Mouse (Mus musculus): ENCODE data around the gene B3galt1. TPM values are rescaled to one million over a fixed set of nuclear protein-coding genes. Genes with fewer than 3 reads are reported as not detected.

The B3galt1 gene
- total RNA-seq, 2 experiments from 2014 or later, result not detected

GRCm38 (mm10) chr2:68021541-68022152, 456.0 kb downstream of the B3galt1 start:
- ATAC-seq (replicated peaks; ENCODE audit: low FRiP score, poor library complexity, severe bottlenecking), result no peak

GRCm38 (mm10) chr2:68028811-68029210, 463.1 kb downstream of the B3galt1 start:
- no peak for ATAC-seq (replicated peaks; ENCODE audit: low FRiP score, poor library complexity, severe bottlenecking)

- no peak for ATAC-seq (replicated peaks; ENCODE audit: low FRiP score, poor library complexity, severe bottlenecking)
Measured at GRCm38 (mm10) chr2:68034711-68035110, 469.0 kb downstream of the B3galt1 start.

GRCm38 (mm10) chr2:68040752-68041151, 475.1 kb downstream of the B3galt1 start:
- no peak for ATAC-seq (replicated peaks; ENCODE audit: low FRiP score, poor library complexity, severe bottlenecking)

GRCm38 (mm10) chr2:68052481-68052880, 486.8 kb downstream of the B3galt1 start:
- ATAC-seq (replicated peaks; ENCODE audit: low FRiP score, poor library complexity, severe bottlenecking), result no peak

- ATAC-seq (replicated peaks; ENCODE audit: low FRiP score, poor library complexity, severe bottlenecking), result no peak
Measured at GRCm38 (mm10) chr2:68053243-68053642, 487.6 kb downstream of the B3galt1 start.

GRCm38 (mm10) chr2:68061341-68061740, 495.7 kb downstream of the B3galt1 start:
- no peak for ATAC-seq (replicated peaks; ENCODE audit: low FRiP score, poor library complexity, severe bottlenecking)

GRCm38 (mm10) chr2:68079426-68080360, 514.0 kb downstream of the B3galt1 start:
- ATAC-seq (replicated peaks; ENCODE audit: low FRiP score, poor library complexity, severe bottlenecking), result no peak

GRCm38 (mm10) chr2:68080872-68081280, 515.2 kb downstream of the B3galt1 start:
- no peak for ATAC-seq (replicated peaks; ENCODE audit: low FRiP score, poor library complexity, severe bottlenecking)

- no peak for ATAC-seq (replicated peaks; ENCODE audit: low FRiP score, poor library complexity, severe bottlenecking)
Measured at GRCm38 (mm10) chr2:68084483-68084882, 518.8 kb downstream of the B3galt1 start.

- ATAC-seq (replicated peaks; ENCODE audit: low FRiP score, poor library complexity, severe bottlenecking), result no peak
Measured at GRCm38 (mm10) chr2:68086101-68086500, 520.4 kb downstream of the B3galt1 start.

- no peak for ATAC-seq (replicated peaks; ENCODE audit: low FRiP score, poor library complexity, severe bottlenecking)
Measured at GRCm38 (mm10) chr2:68091559-68091958, 525.9 kb downstream of the B3galt1 start.

GRCm38 (mm10) chr2:68104641-68105040, 539.0 kb downstream of the B3galt1 start:
- ATAC-seq (replicated peaks; ENCODE audit: low FRiP score, poor library complexity, severe bottlenecking), result no peak

- ATAC-seq (replicated peaks; ENCODE audit: low FRiP score, poor library complexity, severe bottlenecking), result no peak
Measured at GRCm38 (mm10) chr2:68118076-68118475, 552.4 kb downstream of the B3galt1 start.

GRCm38 (mm10) chr2:68124751-68125150, 559.1 kb downstream of the B3galt1 start:
- no peak for ATAC-seq (replicated peaks; ENCODE audit: low FRiP score, poor library complexity, severe bottlenecking)

- no peak for ATAC-seq (replicated peaks; ENCODE audit: low FRiP score, poor library complexity, severe bottlenecking)
Measured at GRCm38 (mm10) chr2:68141094-68141493, 575.4 kb downstream of the B3galt1 start.

GRCm38 (mm10) chr2:68143292-68143691, 577.6 kb downstream of the B3galt1 start:
- ATAC-seq (replicated peaks; ENCODE audit: low FRiP score, poor library complexity, severe bottlenecking), result no peak

- no peak for ATAC-seq (replicated peaks; ENCODE audit: low FRiP score, poor library complexity, severe bottlenecking)
Measured at GRCm38 (mm10) chr2:68159751-68160150, 594.1 kb downstream of the B3galt1 start.

- ATAC-seq (replicated peaks; ENCODE audit: low FRiP score, poor library complexity, severe bottlenecking), result no peak
Measured at GRCm38 (mm10) chr2:68160566-68160965, 594.9 kb downstream of the B3galt1 start.

- ATAC-seq (replicated peaks; ENCODE audit: low FRiP score, poor library complexity, severe bottlenecking), result no peak
Measured at GRCm38 (mm10) chr2:68162012-68162411, 596.3 kb downstream of the B3galt1 start.

- ATAC-seq (replicated peaks; ENCODE audit: low FRiP score, poor library complexity, severe bottlenecking), result no peak
Measured at GRCm38 (mm10) chr2:68171306-68171705, 605.6 kb downstream of the B3galt1 start.
